13 mouse cellular contexts compared by ENCODE assay signal in genomic region chr2:44222176-44222753, GRCm38 (mm10).
DNase-seq lines count a peak whose midpoint lies in the region; ATAC-seq lines count a peak whose summit lies in the region.
"Had no signal": no experiment of that assay in that cellular context is flagged by ENCODE, and none has a peak within 500 bp of the region (broad histone marks: within the 10 kb centered on the region; RNA-seq: fewer than 3 reads in every experiment).

No protein-coding gene starts in this region.

- H3K4me3 ChIP-seq in limb, embryonic 13.5 days: no peak overlapping the region
- H3K4me3 ChIP-seq in limb, embryonic 10.5 days: no peak overlapping the region
- H3K4me3 ChIP-seq: forebrain, embryonic 15.5 days; limb, embryonic 12.5 days; stomach, embryonic 15.5 days had no signal

- no peak overlapping the region for H3K9ac ChIP-seq in limb, embryonic 13.5 days
- H3K9ac ChIP-seq: forebrain, embryonic 15.5 days; limb, embryonic 12.5 days; stomach, embryonic 15.5 days had no signal

- peaks cover 17% of the 10 kb centered on the region for H3K4me1 ChIP-seq in limb, embryonic 13.5 days
- H3K4me1 ChIP-seq in limb, embryonic 10.5 days: peaks cover 16% of the 10 kb centered on the region
- H3K4me1 ChIP-seq: stomach, embryonic 15.5 days had no signal

- H3K4me2 ChIP-seq in limb, embryonic 13.5 days (replicated peaks): no peak overlapping the region
- H3K4me2 ChIP-seq: forebrain, embryonic 15.5 days; limb, embryonic 12.5 days; stomach, embryonic 15.5 days had no signal

- no peaks in the 10 kb centered on the region for H3K9me3 ChIP-seq in limb, embryonic 13.5 days
- no peaks in the 10 kb centered on the region for H3K9me3 ChIP-seq in limb, embryonic 10.5 days (replicated peaks)
- H3K9me3 ChIP-seq: forebrain, embryonic 15.5 days; limb, embryonic 12.5 days; stomach, embryonic 15.5 days had no signal

- DNase-seq in adrenal gland, adult (ENCODE audit: inconsistent age in 2 of 2, low spot score in 1 of 2): peak; percentile 11 to 75
- no peak for DNase-seq in adrenal gland, postnatal 4 days (ENCODE audit: low spot score in 2 of 2)
- DNase-seq in limb, embryonic 10.5 days (ENCODE audit: low spot score): no peak
- DNase-seq in embryo, embryonic 10.5 days (ENCODE audit: low spot score): peak; percentile 47
- peak; percentile 41 for DNase-seq in kidney, postnatal 14 days
- DNase-seq in layer of hippocampus, adult 9-11 months: no peak
- DNase-seq: cerebellum, adult 8-10 months had no signal

- 17% methylated on average over 6 of the region's 6 CpGs for WGBS in limb, embryonic 13.5 days
- WGBS in limb, embryonic 10.5 days: 25% methylated on average over 6 of the region's 6 CpGs

- no peak overlapping the region for H3K27ac ChIP-seq in limb, embryonic 13.5 days
- H3K27ac ChIP-seq in limb, embryonic 10.5 days: no peak overlapping the region
- H3K27ac ChIP-seq: forebrain, embryonic 15.5 days; limb, embryonic 12.5 days; stomach, embryonic 15.5 days had no signal

- 0 out of 2 replicates have a peak, but pooled peaks have one; percentile 15 for ATAC-seq in limb, embryonic 13.5 days (ENCODE audit: low FRiP score, low read depth)
- ATAC-seq in monocyte, adult 5-6 weeks (replicated peaks; ENCODE audit: insufficient number of reproducible peaks, low FRiP score, low TSS enrichment, poor library complexity, severe bottlenecking): no peak
- ATAC-seq: forebrain, embryonic 15.5 days; Patski had no signal

- H3K27me3 ChIP-seq in limb, embryonic 13.5 days: no peaks in the 10 kb centered on the region
- no peaks in the 10 kb centered on the region for H3K27me3 ChIP-seq in limb, embryonic 10.5 days (ENCODE audit: low read depth, poor library complexity, severe bottlenecking)
- H3K27me3 ChIP-seq: forebrain, embryonic 15.5 days; limb, embryonic 12.5 days; Patski; stomach, embryonic 15.5 days had no signal

- H3K36me3 ChIP-seq in limb, embryonic 13.5 days: no peaks in the 10 kb centered on the region
- H3K36me3 ChIP-seq in limb, embryonic 10.5 days: no peaks in the 10 kb centered on the region
- H3K36me3 ChIP-seq: forebrain, embryonic 15.5 days; limb, embryonic 12.5 days; stomach, embryonic 15.5 days had no signal

Comparison
In these comparisons a context has a peak if more than half of its experiments do, and no peak if none do; other contexts are left out.
1. DNase-seq: peak in adrenal gland, adult (2 of 2), embryo, embryonic 10.5 days (single experiment) and kidney, postnatal 14 days (single experiment); none in adrenal gland, postnatal 4 days (0 of 2), limb, embryonic 10.5 days (single experiment) and layer of hippocampus, adult 9-11 months (single experiment).